Mouse (Mus musculus): ENCODE data around the gene Olfm2. TPM values are rescaled to one million over a fixed set of nuclear protein-coding genes. Genes with fewer than 3 reads are reported as not detected.
A peak's percentile ranks its signal among the peaks of the same experiment; 100 is the strongest.

Gene Olfm2
- total RNA-seq, 2 experiments from 2014 or later = 0.53 to 0.58 TPM

- no peak for DNase-seq (ENCODE audit: low spot score in 2 of 2)
These were observed 1.5 kb upstream of the Olfm2 start for GRCm38 (mm10) chr9:20747682-20748081.

GRCm38 (mm10) chr9:20745129-20745966 is 801 bp downstream of the Olfm2 start:
- DNase-seq (ENCODE audit: low spot score in 2 of 2) = no peak

GRCm38 (mm10) chr9:20743946-20744738 is 2.0 kb downstream of the Olfm2 start:
- peak in 1 of 2 experiments; percentile 34 for DNase-seq (ENCODE audit: low spot score in 2 of 2)

- peak; percentile 81 to 82 for DNase-seq (ENCODE audit: low spot score in 2 of 2)
These were observed 5.7 kb downstream of the Olfm2 start for GRCm38 (mm10) chr9:20740407-20740806.

GRCm38 (mm10) chr9:20738251-20738999 is 7.7 kb downstream of the Olfm2 start:
- DNase-seq (ENCODE audit: low spot score in 2 of 2) = no peak

DNA sequence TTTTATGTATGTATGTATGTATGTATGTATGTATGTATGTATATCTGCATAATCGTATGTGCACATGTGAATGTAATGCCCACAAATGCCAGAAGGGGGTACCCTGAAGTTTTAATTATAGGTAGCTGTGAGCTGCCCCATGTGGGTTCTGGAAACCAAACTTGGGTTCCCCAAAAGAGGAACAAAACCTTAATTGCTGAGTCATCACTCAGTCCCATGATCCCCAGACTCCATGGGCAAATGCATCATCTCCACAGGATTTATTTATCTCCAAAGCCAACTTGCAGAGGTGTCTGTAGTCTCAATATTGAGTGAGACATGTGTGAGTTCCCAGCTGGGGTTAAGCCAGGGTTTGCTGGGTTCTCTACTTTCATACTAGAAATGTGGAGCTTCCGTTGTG is 8.9 kb downstream of the Olfm2 start:
- no peak for DNase-seq (ENCODE audit: low spot score in 2 of 2)

- no peak for DNase-seq (ENCODE audit: low spot score in 2 of 2)
These were observed 11.5 kb downstream of the Olfm2 start for GRCm38 (mm10) chr9:20734692-20735091.

DNA sequence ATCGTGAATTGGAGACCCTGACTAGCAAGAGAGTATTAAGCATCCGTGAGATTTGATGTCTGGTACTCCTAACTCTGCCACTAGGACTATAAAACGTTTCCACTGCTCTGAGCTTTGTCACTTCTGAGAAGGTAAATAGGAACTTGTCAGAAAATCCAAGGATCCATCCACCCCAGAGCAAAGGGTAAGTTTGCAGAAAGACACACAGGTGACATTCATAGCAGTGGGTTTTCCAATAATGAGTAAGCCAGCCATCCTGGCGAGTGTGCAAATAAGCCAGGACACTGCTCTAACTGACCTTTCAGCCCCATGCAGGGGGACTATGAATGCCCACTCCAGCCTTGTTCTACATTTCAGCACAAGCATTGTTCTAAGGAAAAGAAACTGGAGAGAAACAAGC is 14.4 kb downstream of the Olfm2 start:
- no peak for DNase-seq (ENCODE audit: low spot score in 2 of 2)

GRCm38 (mm10) chr9:20729451-20729850 is 16.7 kb downstream of the Olfm2 start:
- no peak for DNase-seq (ENCODE audit: low spot score in 2 of 2)

GRCm38 (mm10) chr9:20727601-20728113 is 18.5 kb downstream of the Olfm2 start:
- DNase-seq (ENCODE audit: low spot score in 2 of 2) = peak; percentile 54 to 63

DNA sequence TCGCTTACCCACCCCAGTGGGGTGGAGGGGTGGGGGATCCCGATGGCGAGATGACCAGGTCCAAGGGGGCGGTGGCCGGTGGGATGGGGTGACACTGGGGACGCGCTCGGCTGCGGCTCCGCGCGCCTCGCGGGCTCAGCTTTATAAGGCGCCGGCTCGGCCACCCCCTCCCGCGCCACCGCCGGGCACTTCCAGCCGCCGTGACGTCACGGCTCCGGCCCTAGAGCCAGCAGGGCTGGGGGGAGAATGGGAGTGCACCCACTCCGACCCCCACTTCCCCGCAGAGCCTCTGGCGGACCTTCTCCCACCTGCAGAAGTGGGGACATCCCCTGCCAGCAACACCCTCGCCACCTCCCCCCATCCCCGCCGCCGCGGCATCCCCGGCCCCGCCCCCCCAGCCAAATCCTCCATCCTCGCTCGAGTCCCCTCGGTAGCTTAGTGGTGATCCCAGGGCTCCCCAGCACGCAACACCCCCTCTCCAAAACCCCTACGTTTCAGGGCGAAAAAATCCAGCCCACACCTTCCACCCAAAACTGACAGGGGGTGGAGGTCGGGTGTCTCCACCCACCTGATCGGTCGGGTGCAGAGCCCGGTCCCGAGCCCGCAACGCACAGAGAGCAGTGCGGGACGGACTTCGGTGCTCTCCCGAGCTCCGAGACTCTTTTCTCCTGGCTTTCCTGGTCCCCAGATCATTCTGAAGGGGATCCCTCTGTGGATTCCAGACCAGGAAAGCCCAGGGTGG is 19.1 kb downstream of the Olfm2 start:
- DNase-seq (ENCODE audit: low spot score in 2 of 2) = peak in 1 of 2 experiments; percentile 31

DNA sequence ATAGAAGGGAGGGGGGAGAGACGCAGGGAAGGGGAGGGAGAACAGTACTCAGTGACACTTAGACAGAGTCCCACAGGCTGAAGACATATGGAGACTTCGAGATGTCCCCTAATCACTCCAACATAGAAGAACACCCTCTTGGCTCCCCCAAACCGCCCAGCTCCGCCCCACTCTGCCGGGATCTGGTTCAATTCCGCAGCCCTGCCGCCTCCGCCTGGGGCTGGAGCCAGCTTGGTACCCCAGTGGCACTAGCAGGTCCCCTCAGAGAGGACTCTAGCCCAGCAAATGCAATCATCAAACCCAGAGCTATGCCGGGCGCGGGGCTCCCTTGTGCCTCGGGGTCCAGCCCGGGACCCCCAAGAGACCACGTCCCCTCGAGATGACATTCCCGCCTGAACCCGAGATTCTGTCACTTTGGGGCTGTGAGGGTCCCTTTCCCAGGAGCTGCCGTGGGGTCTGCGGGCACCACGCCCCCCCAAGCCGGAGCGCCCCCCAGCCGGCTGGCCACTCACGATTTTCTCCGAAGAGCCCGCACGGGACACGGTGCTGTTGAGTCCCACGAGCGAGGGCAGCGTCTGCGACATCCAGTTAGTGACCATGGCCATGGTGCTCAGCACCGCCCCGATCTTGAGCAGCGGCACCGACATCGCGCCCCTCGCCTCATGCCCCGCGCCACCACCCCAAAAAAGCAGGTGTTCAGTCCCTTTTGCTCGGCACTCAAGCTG is 19.9 kb downstream of the Olfm2 start:
- no peak for DNase-seq (ENCODE audit: low spot score in 2 of 2)

- no peak for DNase-seq (ENCODE audit: low spot score in 2 of 2)
These were observed 24.6 kb downstream of the Olfm2 start for GRCm38 (mm10) chr9:20721582-20721981.

- no peak for DNase-seq (ENCODE audit: low spot score in 2 of 2)
These were observed 30.8 kb downstream of the Olfm2 start for GRCm38 (mm10) chr9:20715332-20715731.

DNA sequence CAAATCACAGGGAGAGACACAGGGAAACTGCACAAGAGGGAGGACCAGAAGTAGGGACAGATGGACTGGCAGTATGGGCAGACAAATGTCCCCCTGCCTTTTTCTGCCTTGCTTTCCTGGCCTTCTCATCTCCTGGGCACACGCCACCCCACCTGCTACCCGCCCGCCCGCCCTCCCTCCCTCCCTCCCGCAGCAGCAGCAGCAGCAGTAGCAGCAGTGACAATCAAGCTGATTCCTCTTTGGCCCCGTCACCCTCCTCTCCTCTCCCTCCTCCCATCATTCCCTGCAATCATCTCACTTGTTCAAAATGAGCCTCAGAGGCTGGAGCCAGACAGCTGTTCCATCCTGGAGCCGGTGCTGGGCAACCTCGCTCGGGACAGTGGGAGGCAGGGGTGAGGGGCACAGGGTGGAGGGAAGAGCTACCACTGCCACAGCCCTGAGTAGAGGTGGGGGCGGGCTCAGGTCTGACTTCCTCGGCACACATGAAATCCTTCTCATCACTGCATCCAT is 32.6 kb downstream of the Olfm2 start:
- DNase-seq (ENCODE audit: low spot score in 2 of 2) = no peak

GRCm38 (mm10) chr9:20712934-20713477 is 33.1 kb downstream of the Olfm2 start:
- DNase-seq (ENCODE audit: low spot score in 2 of 2) = no peak

DNA sequence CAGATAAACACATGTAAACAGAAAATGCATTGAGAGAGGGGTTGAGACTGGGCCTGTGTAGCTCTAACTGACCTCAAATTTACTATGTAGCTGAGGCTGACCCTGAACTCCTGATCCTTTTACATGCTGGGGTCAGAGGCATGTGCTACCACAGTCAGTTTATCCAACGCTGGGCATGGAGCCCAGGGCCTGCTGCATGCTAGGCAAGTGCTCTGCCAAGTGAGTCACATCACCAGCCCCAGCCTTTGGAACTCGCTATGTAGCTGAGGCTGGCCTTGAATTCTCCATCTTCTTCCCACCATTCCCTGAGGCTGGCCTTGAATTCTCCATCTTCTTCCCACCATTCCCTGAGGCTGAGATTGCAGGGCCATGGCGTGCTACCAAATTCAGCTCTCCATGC is 35.7 kb downstream of the Olfm2 start:
- peak in 1 of 2 experiments; percentile 31 for DNase-seq (ENCODE audit: low spot score in 2 of 2)

DNA sequence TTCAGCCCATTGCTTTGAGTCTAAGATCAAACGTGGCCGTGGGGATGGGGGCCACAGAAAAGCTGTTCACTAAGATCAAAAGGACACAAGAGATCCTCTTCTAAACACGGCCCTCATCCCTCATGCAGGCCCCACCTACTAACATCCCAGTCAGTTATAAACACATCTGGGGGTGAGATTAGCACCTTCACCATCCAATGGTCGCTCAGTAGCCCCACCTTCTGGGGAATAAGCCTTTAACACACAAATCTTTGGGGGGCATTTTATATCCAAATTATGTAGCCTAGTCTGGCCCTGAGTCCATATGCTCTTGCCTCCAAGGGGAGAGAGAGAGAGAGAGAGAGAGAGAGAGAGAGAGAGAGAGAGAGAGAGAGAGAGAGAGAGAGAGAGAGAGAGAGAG is 40.2 kb downstream of the Olfm2 start:
- no peak for DNase-seq (ENCODE audit: low spot score in 2 of 2)

- DNase-seq (ENCODE audit: low spot score in 2 of 2) = no peak
These were observed 40.7 kb downstream of the Olfm2 start for GRCm38 (mm10) chr9:20705420-20705819.
